Mouse (Mus musculus) ES-E14 (cell line): ENCODE data around the gene Patz1. TPM values are rescaled to one million over a fixed set of nuclear protein-coding genes. Genes with fewer than 3 reads are reported as not detected.
A peak's percentile ranks its signal among the peaks of the same experiment; 100 is the strongest.

Source experiments
- DNase-seq: peaks from one replicate; pipeline ENCODE4 v3.0.0-alpha.2; 2013; ENCODE audit warnings: low read depth, low spot score
- H3K27ac ChIP-seq: 2 replicates; pipeline ENCODE4 v1.5.1; 2012; ENCODE audit warnings: low read depth, mild to moderate bottlenecking, low read length, moderate library complexity, mixed read lengths; ENCODE audit not compliant: poor library complexity, insufficient read depth, severe bottlenecking
- H3K36me3 ChIP-seq: 2 replicates; pipeline ENCODE4 v1.6.1; 2012; ENCODE audit warnings: mild to moderate bottlenecking, low read length, moderate library complexity, mixed read lengths; ENCODE audit not compliant: control insufficient read depth, poor library complexity, insufficient read depth, severe bottlenecking
- H3K4me1 ChIP-seq, 2 experiments: fragments of 150-350 bp in 1 of 2; sonication (generic) in 1 of 2; 2 replicates each; pipeline ENCODE4 v1.6.1; 2012; ENCODE audit warnings: low read length in 2 of 2, mild to moderate bottlenecking in 1 of 2, mixed read lengths in 1 of 2; ENCODE audit not compliant: control insufficient read depth in 2 of 2, insufficient read depth in 2 of 2, poor library complexity in 1 of 2
- H3K4me3 ChIP-seq, 2 experiments: fragments of 150-350 bp in 1 of 2; sonication (generic) in 1 of 2; 2 replicates each; pipeline ENCODE4 v1.5.1; 2012; ENCODE audit warnings: low read length in 2 of 2, low read depth in 1 of 2, mild to moderate bottlenecking in 1 of 2, mixed read lengths in 1 of 2; ENCODE audit not compliant: insufficient read depth in 1 of 2, poor library complexity in 1 of 2, severe bottlenecking in 1 of 2
- H3K9ac ChIP-seq: 2 replicates; pipeline ENCODE4 v1.6.1; 2012; ENCODE audit warnings: low read depth, mild to moderate bottlenecking, low read length, mixed read lengths; ENCODE audit not compliant: poor library complexity, insufficient read depth, severe bottlenecking
- H3K9me3 ChIP-seq: fragments of 150-350 bp; sonication (generic); 2 replicates; pipeline ENCODE4 v1.6.1; 2012; ENCODE audit warnings: low read depth, mild to moderate bottlenecking, low read length; ENCODE audit not compliant: control insufficient read depth, insufficient read depth
- CHD2 ChIP-seq: IDR thresholded peaks from 2 replicates; pipeline ENCODE4 v1.6.1; 2014; ENCODE audit warnings: mild to moderate bottlenecking, low read depth, low read length, inconsistent platforms
- HCFC1 ChIP-seq: IDR thresholded peaks from 2 replicates; pipeline ENCODE4 v1.6.1; 2012; ENCODE audit warnings: low read length, inconsistent platforms, borderline replicate concordance; ENCODE audit not compliant: insufficient read depth
- MAFK ChIP-seq: IDR thresholded peaks from 2 replicates; pipeline ENCODE4 v1.6.1; 2014; ENCODE audit warnings: mild to moderate bottlenecking, low read depth, low read length, inconsistent platforms; ENCODE audit not compliant: insufficient read depth
- ZC3H11A ChIP-seq: IDR thresholded peaks from 2 replicates; pipeline ENCODE4 v1.6.1; 2012; ENCODE audit warnings: low read depth, mild to moderate bottlenecking, inconsistent platforms, low read length, borderline replicate concordance
- ZNF384 ChIP-seq: IDR thresholded peaks from 2 replicates; pipeline ENCODE4 v1.6.1; 2012; ENCODE audit warnings: low read depth, low read length, inconsistent platforms
- in situ Hi-C, 2 experiments: fragments of 600-800 bp; cut with MboI; formaldehyde crosslinking; loops; one replicate each; pipeline ENCODE4 v1.15.1; 2025; ENCODE audit warnings: low sequenced_read_pairs in 2 of 2, inconsistent platforms in 1 of 2; ENCODE audit not compliant: unreplicated experiment in 2 of 2
- total RNA-seq: library from RNA; depleted of rRNA; stranded (reverse); fragments of 300-350 nt; gene quantifications from 2 replicates; pipeline ENCODE4 v1.2.3, GENCODE M21; 2012

Patz1 gene
- total RNA-seq, 1 experiment: 61.8 TPM

DNA sequence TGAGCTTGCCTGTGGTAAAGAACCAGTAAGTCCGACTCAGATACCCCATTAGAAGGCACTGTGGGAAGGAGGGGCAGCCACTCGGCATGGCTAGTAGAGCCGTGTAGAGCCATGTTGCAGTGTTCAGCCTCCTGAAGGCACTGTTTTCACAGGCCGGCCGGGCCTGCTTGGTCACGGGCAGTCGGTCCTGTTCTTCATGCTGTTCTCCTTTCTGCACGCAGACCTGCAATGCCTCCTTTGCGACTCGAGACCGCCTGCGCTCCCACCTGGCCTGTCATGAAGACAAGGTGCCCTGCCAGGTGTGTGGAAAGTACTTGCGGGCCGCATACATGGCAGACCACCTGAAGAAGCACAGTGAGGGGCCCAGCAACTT lies 10.1 kb downstream of the Patz1 start:
- Histone ChIP-seq H3K27ac (no peak overlapping the region), H3K9ac (no peak overlapping the region), H3K36me3 (peaks cover 73% of the 10 kb centered on the region), H3K9me3 (no peaks in the 10 kb centered on the region), H3K4me3 (no peak overlapping the region), H3K4me1 (peaks cover 0 to 9% of the 10 kb centered on the region in 2 experiments; a peak in 2 of 4 replicates)
- in situ Hi-C loops: no loop called here
- DNase-seq: no peak
- TF ChIP-seq MAFK: no peak
- no peak for TF ChIP-seq CHD2
- TF ChIP-seq HCFC1: no peak
- TF ChIP-seq ZNF384: no peak
- TF ChIP-seq ZC3H11A: no peak

- peaks cover 61% of the 10 kb centered on the region for H3K36me3 ChIP-seq
- no peak overlapping the region for H3K9ac ChIP-seq
- peaks cover 0 to 6% of the 10 kb centered on the region in 2 experiments; a peak in 1 of 4 replicates for H3K4me1 ChIP-seq
- no peak for DNase-seq
- TF ChIP-seq CHD2 (no peak), ZNF384 (0 out of 2 replicates have a peak, but pooled peaks have one; percentile 17)
- H3K27ac ChIP-seq: no peak overlapping the region
- H3K9me3 ChIP-seq: no peaks in the 10 kb centered on the region
- in situ Hi-C loops: no loop called here
- H3K4me3 ChIP-seq: no peak overlapping the region
These were observed 12.4 kb downstream of the Patz1 start for GRCm38 (mm10) chr11:3301075-3301474.

GRCm38 (mm10) chr11:3302385-3302784 lies 13.7 kb downstream of the Patz1 start:
- Histone ChIP-seq H3K36me3 (peaks cover 68% of the 10 kb centered on the region), H3K9ac (no peak overlapping the region), H3K4me3 (no peak overlapping the region), H3K4me1 (peaks cover 0 to 6% of the 10 kb centered on the region in 2 experiments; a peak in 1 of 4 replicates), H3K27ac (no peak overlapping the region), H3K9me3 (no peaks in the 10 kb centered on the region)
- in situ Hi-C loops: no loop called here
- DNase-seq: no peak
- TF ChIP-seq MAFK: no peak
- TF ChIP-seq ZNF384: no peak

- Histone ChIP-seq H3K9me3 (no peaks in the 10 kb centered on the region), H3K36me3 (peaks cover 68% of the 10 kb centered on the region), H3K27ac (no peak overlapping the region), H3K4me3 (no peak overlapping the region), H3K9ac (no peak overlapping the region), H3K4me1 (peaks cover 0 to 6% of the 10 kb centered on the region in 2 experiments; a peak in 1 of 4 replicates)
- in situ Hi-C loops: no loop called here
- DNase-seq: no peak
- no peak for TF ChIP-seq HCFC1
- no peak for TF ChIP-seq MAFK
- TF ChIP-seq ZC3H11A: no peak
- no peak for TF ChIP-seq ZNF384
- no peak for TF ChIP-seq CHD2
These were observed 14.1 kb downstream of the Patz1 start for GRCm38 (mm10) chr11:3302792-3303191.

- in situ Hi-C loops: no loop called here
- H3K4me1 ChIP-seq: peaks cover 0 to 3% of the 10 kb centered on the region in 2 experiments; a peak in 1 of 4 replicates
- DNase-seq: no peak
- no peak overlapping the region for H3K27ac ChIP-seq
- peaks cover 69% of the 10 kb centered on the region for H3K36me3 ChIP-seq
- TF ChIP-seq ZC3H11A (no peak), ZNF384 (no peak), MAFK (no peak), HCFC1 (no peak), CHD2 (no peak)
- H3K9me3 ChIP-seq: no peaks in the 10 kb centered on the region
- no peak overlapping the region for H3K9ac ChIP-seq
- H3K4me3 ChIP-seq: no peak overlapping the region
These were observed 17.1 kb downstream of the Patz1 start for GRCm38 (mm10) chr11:3305821-3306220.
